Mouse (Mus musculus): ENCODE measurements at regions not wholly inside any gene's neighbourhood (a gene's known extent, or its start where the extent isn't known, plus 50 kb on each side); places are given as distances from the start of the nearest gene placed in this dataset.
A peak's percentile ranks its signal among the peaks of the same experiment; 100 is the strongest.

GRCm38 (mm10) chr11:57958233-57958632 lies 50.6 kb upstream of the Larp1 start:
- Histone ChIP-seq H3K27ac (no peak overlapping the region), H3K9me3 (no peaks in the 10 kb centered on the region), H3K4me1 (peaks cover 13% of the 10 kb centered on the region), H3K4me3 (no peak overlapping the region), H3K4me2 (no peak overlapping the region), H3K36me3 (replicated peaks) (no peaks in the 10 kb centered on the region), H3K27me3 (replicated peaks) (no peaks in the 10 kb centered on the region), H3K9ac (no peak overlapping the region)
- no peak for ATAC-seq (replicated peaks)
- 80% methylated on average over 7 of the region's 7 CpGs for WGBS

GRCm38 (mm10) chr11:57956909-57957308 lies 52.0 kb upstream of the Larp1 start:
- no peak overlapping the region for H3K4me2 ChIP-seq
- no peak overlapping the region for H3K4me3 ChIP-seq
- no peak overlapping the region for H3K27ac ChIP-seq
- no peaks in the 10 kb centered on the region for H3K9me3 ChIP-seq
- 92% methylated on average over 9 of the region's 9 CpGs for WGBS
- H3K27me3 ChIP-seq (replicated peaks) = no peaks in the 10 kb centered on the region
- no peak for ATAC-seq (replicated peaks)
- no peaks in the 10 kb centered on the region for H3K36me3 ChIP-seq (replicated peaks)
- H3K9ac ChIP-seq = no peak overlapping the region
- H3K4me1 ChIP-seq = peaks cover 4% of the 10 kb centered on the region; the same call in 1 of the 2 replicates

GRCm38 (mm10) chr11:57956076-57956475 lies 52.8 kb upstream of the Larp1 start:
- no peak overlapping the region for H3K4me3 ChIP-seq
- no peak overlapping the region for H3K9ac ChIP-seq
- H3K27me3 ChIP-seq (replicated peaks) = no peaks in the 10 kb centered on the region
- H3K36me3 ChIP-seq (replicated peaks) = no peaks in the 10 kb centered on the region
- H3K4me1 ChIP-seq = no peaks in the 10 kb centered on the region
- ATAC-seq (replicated peaks) = no peak
- 85% methylated on average over 2 of the region's 2 CpGs for WGBS
- no peak overlapping the region for H3K4me2 ChIP-seq
- no peak overlapping the region for H3K27ac ChIP-seq
- H3K9me3 ChIP-seq = no peaks in the 10 kb centered on the region

GRCm38 (mm10) chr11:57955476-57955875 lies 53.4 kb upstream of the Larp1 start:
- Histone ChIP-seq H3K4me2 (no peak overlapping the region), H3K4me3 (no peak overlapping the region), H3K4me1 (no peaks in the 10 kb centered on the region), H3K9me3 (no peaks in the 10 kb centered on the region), H3K27ac (no peak overlapping the region), H3K9ac (no peak overlapping the region), H3K27me3 (replicated peaks) (no peaks in the 10 kb centered on the region), H3K36me3 (replicated peaks) (no peaks in the 10 kb centered on the region)
- ATAC-seq (replicated peaks) = no peak
- WGBS = 91% methylated on average over 7 of the region's 7 CpGs

GRCm38 (mm10) chr11:57954510-57955184 lies 54.2 kb upstream of the Larp1 start:
- H3K36me3 ChIP-seq (replicated peaks) = no peaks in the 10 kb centered on the region
- no peaks in the 10 kb centered on the region for H3K4me1 ChIP-seq
- no peak overlapping the region for H3K4me2 ChIP-seq
- no peak overlapping the region for H3K27ac ChIP-seq
- no peak overlapping the region for H3K4me3 ChIP-seq
- H3K27me3 ChIP-seq (replicated peaks) = no peaks in the 10 kb centered on the region
- no peak overlapping the region for H3K9ac ChIP-seq
- WGBS = 80% methylated on average over 10 of the region's 10 CpGs
- no peak for ATAC-seq (replicated peaks)
- H3K9me3 ChIP-seq = no peaks in the 10 kb centered on the region

GRCm38 (mm10) chr11:57953694-57954093 lies 55.2 kb upstream of the Larp1 start:
- no peaks in the 10 kb centered on the region for H3K27me3 ChIP-seq (replicated peaks)
- H3K9ac ChIP-seq = no peak overlapping the region
- H3K4me1 ChIP-seq = no peaks in the 10 kb centered on the region
- no peak for ATAC-seq (replicated peaks)
- whole genome bisulfite sequencing = 80% methylated on average over 7 of the region's 7 CpGs
- no peaks in the 10 kb centered on the region for H3K36me3 ChIP-seq (replicated peaks)
- no peak overlapping the region for H3K27ac ChIP-seq
- H3K9me3 ChIP-seq = no peaks in the 10 kb centered on the region
- H3K4me2 ChIP-seq = no peak overlapping the region
- H3K4me3 ChIP-seq = no peak overlapping the region

GRCm38 (mm10) chr11:57952619-57953018 lies 56.2 kb upstream of the Larp1 start:
- Histone ChIP-seq H3K27ac (no peak overlapping the region), H3K4me3 (no peak overlapping the region), H3K4me1 (no peaks in the 10 kb centered on the region), H3K9me3 (no peaks in the 10 kb centered on the region), H3K9ac (no peak overlapping the region), H3K27me3 (replicated peaks) (no peaks in the 10 kb centered on the region), H3K36me3 (replicated peaks) (no peaks in the 10 kb centered on the region), H3K4me2 (no peak overlapping the region)
- ATAC-seq (replicated peaks) = no peak
- 66% methylated on average over 3 of the region's 3 CpGs for WGBS

- no peaks in the 10 kb centered on the region for H3K36me3 ChIP-seq (replicated peaks)
- no peak overlapping the region for H3K4me3 ChIP-seq
- ATAC-seq (replicated peaks) = no peak
- WGBS = 85% methylated on average over 20 of the region's 20 CpGs
- no peaks in the 10 kb centered on the region for H3K27me3 ChIP-seq (replicated peaks)
- no peaks in the 10 kb centered on the region for H3K4me1 ChIP-seq
- H3K4me2 ChIP-seq = no peak overlapping the region
- no peak overlapping the region for H3K9ac ChIP-seq
- H3K9me3 ChIP-seq = no peaks in the 10 kb centered on the region
- H3K27ac ChIP-seq = no peak overlapping the region
These were observed 57.1 kb upstream of the Larp1 start for GRCm38 (mm10) chr11:57951541-57952326.

- H3K4me3 ChIP-seq = no peak overlapping the region
- no peak overlapping the region for H3K9ac ChIP-seq
- H3K4me1 ChIP-seq = no peaks in the 10 kb centered on the region
- 2% methylated on average over 4 of the region's 4 CpGs for whole genome bisulfite sequencing
- H3K36me3 ChIP-seq (replicated peaks) = no peaks in the 10 kb centered on the region
- no peak for ATAC-seq (replicated peaks)
- H3K27ac ChIP-seq = no peak overlapping the region
- no peaks in the 10 kb centered on the region for H3K27me3 ChIP-seq (replicated peaks)
- no peak overlapping the region for H3K4me2 ChIP-seq
- H3K9me3 ChIP-seq = no peaks in the 10 kb centered on the region
These were observed 57.9 kb upstream of the Larp1 start for GRCm38 (mm10) chr11:57950989-57951388.

GRCm38 (mm10) chr11:57949067-57949466 lies 59.8 kb upstream of the Larp1 start:
- Histone ChIP-seq H3K9me3 (no peaks in the 10 kb centered on the region), H3K27ac (no peak overlapping the region), H3K4me2 (no peak overlapping the region), H3K27me3 (replicated peaks) (no peaks in the 10 kb centered on the region), H3K4me1 (no peaks in the 10 kb centered on the region), H3K9ac (no peak overlapping the region), H3K4me3 (no peak overlapping the region), H3K36me3 (replicated peaks) (no peaks in the 10 kb centered on the region)
- no peak for ATAC-seq (replicated peaks)
- WGBS = 67% methylated on average over 9 of the region's 9 CpGs

- Histone ChIP-seq H3K4me3 (no peak overlapping the region), H3K9me3 (no peaks in the 10 kb centered on the region), H3K4me2 (no peak overlapping the region), H3K27ac (no peak overlapping the region), H3K27me3 (replicated peaks) (no peaks in the 10 kb centered on the region), H3K36me3 (replicated peaks) (no peaks in the 10 kb centered on the region), H3K4me1 (no peaks in the 10 kb centered on the region), H3K9ac (no peak overlapping the region)
- 90% methylated on average over 4 of the region's 4 CpGs for WGBS
- ATAC-seq (replicated peaks) = no peak
These were observed 61.5 kb upstream of the Larp1 start for GRCm38 (mm10) chr11:57947347-57947746.

- 11% methylated on average over 13 of the region's 13 CpGs for WGBS
- peaks cover 8% of the 10 kb centered on the region for H3K4me1 ChIP-seq
- peak overlapping the region; percentile 28; the same call in 1 of the 2 replicates for H3K9ac ChIP-seq
- no peaks in the 10 kb centered on the region for H3K36me3 ChIP-seq (replicated peaks)
- no peaks in the 10 kb centered on the region for H3K9me3 ChIP-seq
- no peak overlapping the region for H3K27ac ChIP-seq
- peak overlapping the region; percentile 14 for H3K4me3 ChIP-seq
- peak; percentile 62; the same call in 1 of the 2 replicates for ATAC-seq (replicated peaks)
- H3K4me2 ChIP-seq = peak overlapping the region; percentile 48
- no peaks in the 10 kb centered on the region for H3K27me3 ChIP-seq (replicated peaks)
These were observed 74.4 kb upstream of the Larp1 start for GRCm38 (mm10) chr11:57934391-57934850.

- Histone ChIP-seq H3K36me3 (replicated peaks) (no peaks in the 10 kb centered on the region), H3K9ac (no peak overlapping the region), H3K9me3 (no peaks in the 10 kb centered on the region), H3K27me3 (replicated peaks) (0 out of 2 replicates have a peak, but pooled peaks cover 3% of the 10 kb centered on the region), H3K4me1 (peaks cover 9% of the 10 kb centered on the region), H3K4me3 (no peak overlapping the region), H3K4me2 (no peak overlapping the region), H3K27ac (no peak overlapping the region)
- WGBS = 12% methylated on average over 5 of the region's 5 CpGs
- ATAC-seq (replicated peaks) = no peak
These were observed 75.8 kb upstream of the Larp1 start for GRCm38 (mm10) chr11:57933065-57933464.

All from midbrain, embryonic 15.5 days (tissue).